Mouse (Mus musculus) liver, adult 2 months (tissue): ENCODE measurements at regions not wholly inside any gene's neighbourhood (a gene's known extent, or its start where the extent isn't known, plus 50 kb on each side); places are given as distances from the start of the nearest gene placed in this dataset.
"Not testable (repeated sequence)": the region's sequence is repeated elsewhere in the genome, so short reads cannot be mapped to it uniquely, and the experiment has no call there.

Source experiments
- DNase-seq: peaks from one replicate; pipeline ENCODE4 v3.0.0-alpha.2; 2011; ENCODE audit warnings: low read depth, low spot score; ENCODE audit errors: extremely low read depth
- H3K27ac ChIP-seq: fragments of 200-500 bp; replicated peaks from 2 replicates; pipeline ENCODE4 v1.5.1; 2012; ENCODE audit warnings: low read depth, mild to moderate bottlenecking, control low read depth, inconsistent platforms, low read length; ENCODE audit not compliant: insufficient read depth
- H3K27me3 ChIP-seq: fragments of 200-500 bp; 2 replicates; pipeline ENCODE4 v1.6.1; 2012; ENCODE audit warnings: mild to moderate bottlenecking, moderate library complexity, low read length, inconsistent platforms; ENCODE audit not compliant: control insufficient read depth, insufficient read depth
- H3K36me3 ChIP-seq: fragments of 200-500 bp; 2 replicates; pipeline ENCODE4 v1.6.1; 2012; ENCODE audit warnings: low read length, inconsistent platforms; ENCODE audit not compliant: control insufficient read depth, insufficient read depth
- H3K4me1 ChIP-seq: fragments of 200-500 bp; 2 replicates; pipeline ENCODE4 v1.6.1; 2011; ENCODE audit warnings: low read length; ENCODE audit not compliant: control insufficient read depth, insufficient read depth
- H3K4me3 ChIP-seq: fragments of 200-500 bp; 2 replicates; pipeline ENCODE4 v1.5.1; 2011; ENCODE audit warnings: low read depth, mild to moderate bottlenecking, control low read depth, low read length, moderate library complexity; ENCODE audit not compliant: insufficient read depth
- H3K79me2 ChIP-seq: fragments of 200-500 bp; 2 replicates; pipeline ENCODE4 v1.6.1; 2012; ENCODE audit warnings: inconsistent platforms, mild to moderate bottlenecking, low read length, moderate library complexity; ENCODE audit not compliant: control insufficient read depth, insufficient read depth
- H3K9ac ChIP-seq: fragments of 200-500 bp; 2 replicates; pipeline ENCODE4 v1.6.1; 2012; ENCODE audit warnings: low read depth, mild to moderate bottlenecking, control low read depth, inconsistent platforms, low read length
- CTCF ChIP-seq: fragments of 200-500 bp; IDR thresholded peaks from 2 replicates; pipeline ENCODE4 v1.5.1; 2011; ENCODE audit warnings: low read depth, low read length, control low read depth
- POLR2A ChIP-seq: fragments of 200-500 bp; IDR thresholded peaks from 2 replicates; pipeline ENCODE4 v1.6.1; 2011; ENCODE audit warnings: low read length, control low read depth; ENCODE audit not compliant: insufficient read depth; ENCODE audit errors: extremely low read depth
- WGBS: fragments of 180-500 bp; shearing (Covaris S2); methylation state at CpG from one replicate; pipeline ENCODE4 v1.1.7; 2018; 5-methylcytosine and 5-hydroxymethylcytosine counted together

- TF ChIP-seq POLR2A (no peak), CTCF (no peak)
- Histone ChIP-seq H3K9ac (no peak overlapping the region), H3K4me1 (peaks cover 2% of the 10 kb centered on the region; the same call in 1 of the 2 replicates), H3K79me2 (no peaks in the 10 kb centered on the region), H3K27me3 (no peaks in the 10 kb centered on the region; the same call in 1 of the 2 replicates), H3K27ac (no peak overlapping the region), H3K36me3 (no peaks in the 10 kb centered on the region), H3K4me3 (no peak overlapping the region)
- WGBS: 54% methylated on average over 13 of the region's 13 CpGs
- DNase-seq: peak; percentile 32
Measured at GRCm38 (mm10) chr3:151914010-151914513, 76.6 kb upstream of the Ptgfr start.

- H3K36me3 ChIP-seq, H3K4me3 ChIP-seq: not testable (repeated sequence)
Measured at GRCm38 (mm10) chr3:151912292-151912691, 74.9 kb upstream of the Ptgfr start.

GRCm38 (mm10) chr3:151910851-151911250 is 73.4 kb upstream of the Ptgfr start:
- 91% methylated on average over 2 of the region's 2 CpGs for WGBS
- H3K79me2 ChIP-seq: no peaks in the 10 kb centered on the region
- H3K36me3 ChIP-seq: no peaks in the 10 kb centered on the region
- H3K4me1 ChIP-seq: peaks cover 2% of the 10 kb centered on the region; the same call in 1 of the 2 replicates
- no peak for DNase-seq
- H3K9ac ChIP-seq: no peak overlapping the region
- no peaks in the 10 kb centered on the region; the same call in 1 of the 2 replicates for H3K27me3 ChIP-seq
- TF ChIP-seq CTCF (no peak), POLR2A (no peak)
- no peak overlapping the region for H3K4me3 ChIP-seq
- no peak overlapping the region for H3K27ac ChIP-seq

More at GRCm38 (mm10) chr3:151912292-151912691, 74.9 kb upstream of the Ptgfr start:
- not testable (repeated sequence) for H3K4me1 ChIP-seq, H3K9ac ChIP-seq, H3K27me3 ChIP-seq, DNase-seq, H3K79me2 ChIP-seq, H3K27ac ChIP-seq
- 77% methylated on average over 11 of the region's 11 CpGs for WGBS

- Histone ChIP-seq H3K4me1 (peaks cover 2% of the 10 kb centered on the region; the same call in 1 of the 2 replicates), H3K79me2 (no peaks in the 10 kb centered on the region), H3K27ac (no peak overlapping the region), H3K4me3 (no peak overlapping the region), H3K36me3 (no peaks in the 10 kb centered on the region), H3K9ac (no peak overlapping the region), H3K27me3 (no peaks in the 10 kb centered on the region; the same call in 1 of the 2 replicates)
- no peak for TF ChIP-seq POLR2A
- DNase-seq: peak; percentile 76
- WGBS: 17% methylated on average over 3 of the region's 3 CpGs
Measured at GRCm38 (mm10) chr3:151909344-151909743, 71.9 kb upstream of the Ptgfr start.

- TF ChIP-seq POLR2A (no peak), CTCF (no peak)
- H3K36me3 ChIP-seq: no peaks in the 10 kb centered on the region
- no peaks in the 10 kb centered on the region; the same call in 1 of the 2 replicates for H3K27me3 ChIP-seq
Measured at GRCm38 (mm10) chr3:151908886-151909285, 71.5 kb upstream of the Ptgfr start.

GRCm38 (mm10) chr3:151905775-151906174 is 68.3 kb upstream of the Ptgfr start:
- DNase-seq: no peak
- Histone ChIP-seq H3K4me3 (no peak overlapping the region), H3K27ac (no peak overlapping the region), H3K27me3 (no peaks in the 10 kb centered on the region), H3K4me1 (peaks cover 2% of the 10 kb centered on the region; the same call in 1 of the 2 replicates), H3K9ac (no peak overlapping the region), H3K36me3 (no peaks in the 10 kb centered on the region), H3K79me2 (no peaks in the 10 kb centered on the region)
- WGBS: 88% methylated on average over 4 of the region's 4 CpGs
- TF ChIP-seq CTCF: no peak

More at GRCm38 (mm10) chr3:151908886-151909285, 71.5 kb upstream of the Ptgfr start:
- H3K4me1 ChIP-seq: peaks cover 2% of the 10 kb centered on the region; the same call in 1 of the 2 replicates
- no peak for DNase-seq
- no peaks in the 10 kb centered on the region for H3K79me2 ChIP-seq
- no peak overlapping the region for H3K9ac ChIP-seq
- no peak overlapping the region for H3K27ac ChIP-seq
- H3K4me3 ChIP-seq: no peak overlapping the region
